Mouse (Mus musculus) forebrain, postnatal 0 days (tissue): ENCODE measurements around the gene Mesp1. TPM values are rescaled to one million over a fixed set of nuclear protein-coding genes. Genes with fewer than 3 reads are reported as not detected.

Experiments used
- ATAC-seq: fragments of 200-750 bp; cut with Nextera tagmentation; 2 replicates; pipeline ENCODE4 v1.8.0; 2017; ENCODE audit warnings: mild to moderate bottlenecking, moderate library complexity
- DNase-seq: peaks from one replicate; pipeline ENCODE4 v3.0.0-alpha.2; 2015
- H3K27ac ChIP-seq: fragments of 300-500 bp; sonication (generic); 2 replicates; pipeline ENCODE4 v1.5.1; 2014; ENCODE audit warnings: low read depth, mild to moderate bottlenecking, antibody characterized with exemption, low read length, moderate library complexity, mixed read lengths
- H3K27me3 ChIP-seq: fragments of 300-500 bp; sonication (generic); 2 replicates; pipeline ENCODE4 v1.6.1; 2014; ENCODE audit warnings: mild to moderate bottlenecking, low read length, mixed read lengths; ENCODE audit not compliant: insufficient read depth
- H3K36me3 ChIP-seq: fragments of 300-500 bp; sonication (generic); 2 replicates; pipeline ENCODE4 v1.6.1; 2014; ENCODE audit warnings: mild to moderate bottlenecking, moderate library complexity; ENCODE audit not compliant: insufficient read depth
- H3K4me1 ChIP-seq: fragments of 300-500 bp; sonication (generic); 2 replicates; pipeline ENCODE4 v1.6.1; 2014; ENCODE audit warnings: antibody characterized with exemption; ENCODE audit not compliant: insufficient read depth
- H3K4me2 ChIP-seq: fragments of 300-500 bp; sonication (generic); 2 replicates; pipeline ENCODE4 v1.6.1; 2014; ENCODE audit warnings: low read depth, mild to moderate bottlenecking, moderate library complexity
- H3K4me3 ChIP-seq: fragments of 300-500 bp; sonication (generic); 2 replicates; pipeline ENCODE4 v1.5.1; 2014; ENCODE audit warnings: low read depth, low read length, mixed read lengths
- H3K9ac ChIP-seq: fragments of 300-500 bp; sonication (generic); 2 replicates; pipeline ENCODE4 v1.6.1; 2014; ENCODE audit warnings: mild to moderate bottlenecking
- H3K9me3 ChIP-seq: fragments of 300-500 bp; sonication (generic); 2 replicates; pipeline ENCODE4 v1.6.1; 2016; ENCODE audit warnings: low read length
- CTCF ChIP-seq: sonication (generic); IDR thresholded peaks from 2 replicates; pipeline ENCODE4 v1.5.1; 2016; ENCODE audit warnings: antibody characterized with exemption, control low read depth, low read depth
- WGBS: fragments of 180-500 bp; shearing (Covaris S2); extraction: QIAGEN DNeasy Blood & Tissue Kit; methylation state at CpG from one replicate; pipeline ENCODE4 v1.1.7; 2014; 5-methylcytosine and 5-hydroxymethylcytosine counted together
- polyA plus RNA-seq: library from polyadenylated mRNA; unstranded; fragments of >200 nt; fragmentation: Nextera tagmentation; extraction: Ambion mirVana; gene quantifications from 2 replicates; pipeline ENCODE4 v1.2.1, GENCODE M21; 2015
- total RNA-seq: library from RNA; depleted of rRNA; stranded (reverse); fragments of >200 nt; gene quantifications from 2 replicates; pipeline ENCODE4 v1.2.3, GENCODE M21; 2014; rRNA removed

Gene Mesp1
- total and polyA plus RNA-seq, 2 experiments from 2014 or later, result 1.1 to 1.6 TPM

DNA sequence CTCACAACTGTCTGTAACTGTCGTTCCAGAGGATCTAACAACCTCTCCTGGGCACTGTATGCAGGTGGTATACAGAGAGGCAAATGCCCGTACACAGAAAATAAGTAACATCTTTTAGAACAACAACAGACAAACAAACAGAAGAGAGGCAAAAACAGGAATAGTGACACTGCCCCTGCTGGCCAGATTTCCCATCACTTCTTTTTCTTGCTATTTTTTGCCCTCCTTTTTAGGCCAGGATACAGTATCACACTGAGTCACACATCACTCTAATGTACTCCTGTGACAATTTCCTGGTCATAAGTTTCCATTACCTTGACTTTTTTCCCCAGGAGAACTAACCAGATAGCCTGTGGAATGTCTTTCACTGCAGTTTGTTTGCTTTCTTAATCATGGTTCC, 37.3 kb downstream of the Mesp1 start:
- Histone ChIP-seq H3K4me2 (no peak overlapping the region), H3K27me3 (no peaks in the 10 kb centered on the region), H3K36me3 (no peaks in the 10 kb centered on the region), H3K27ac (no peak overlapping the region), H3K9ac (no peak overlapping the region), H3K4me1 (no peaks in the 10 kb centered on the region), H3K9me3 (no peaks in the 10 kb centered on the region), H3K4me3 (no peak overlapping the region)
- no peak for ATAC-seq
- WGBS, result 43% methylated on average over 2 of the region's 2 CpGs
- DNase-seq, result no peak
- 0 out of 2 replicates have a peak, but pooled peaks have one; percentile 18 for TF ChIP-seq CTCF

- no peaks in the 10 kb centered on the region for H3K36me3 ChIP-seq
- H3K4me2 ChIP-seq, result no peak overlapping the region
- no peak overlapping the region for H3K27ac ChIP-seq
- H3K27me3 ChIP-seq, result no peaks in the 10 kb centered on the region
- DNase-seq (no peak), ATAC-seq (no peak)
- H3K4me1 ChIP-seq, result no peaks in the 10 kb centered on the region
- no peaks in the 10 kb centered on the region for H3K9me3 ChIP-seq
- H3K9ac ChIP-seq, result no peak overlapping the region
- no peak for TF ChIP-seq CTCF
- WGBS, result 87% methylated on average over 6 of the region's 6 CpGs
- H3K4me3 ChIP-seq, result no peak overlapping the region
Measured at GRCm38 (mm10) chr7:79749511-79749910, 44.1 kb downstream of the Mesp1 start.

DNA sequence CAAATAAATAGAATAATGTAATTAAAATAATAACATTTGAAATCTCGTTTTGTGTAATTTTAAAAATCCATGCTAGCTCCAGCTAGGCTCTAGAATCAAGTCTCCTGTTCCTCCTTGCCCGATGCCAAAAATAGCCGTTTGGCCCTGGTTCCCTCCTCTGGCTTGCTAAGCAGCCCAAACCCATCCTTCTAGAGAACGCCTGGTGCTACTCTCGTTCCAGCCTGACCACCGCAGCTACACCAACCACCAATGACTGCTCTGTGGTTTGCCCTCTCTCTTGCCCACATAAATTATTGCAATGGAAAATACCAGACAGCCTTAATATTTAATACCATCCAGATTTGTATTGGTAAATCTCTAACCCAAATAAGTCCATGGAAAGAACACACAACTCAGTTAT, 45.9 kb downstream of the Mesp1 start:
- DNase-seq (no peak), ATAC-seq (no peak)
- no peak for TF ChIP-seq CTCF
- Histone ChIP-seq H3K27me3 (no peaks in the 10 kb centered on the region), H3K36me3 (no peaks in the 10 kb centered on the region), H3K4me3 (no peak overlapping the region), H3K4me1 (peaks cover 6% of the 10 kb centered on the region), H3K4me2 (no peak overlapping the region), H3K27ac (no peak overlapping the region), H3K9ac (no peak overlapping the region), H3K9me3 (no peaks in the 10 kb centered on the region)
- 88% methylated on average over 6 of the region's 6 CpGs for WGBS

DNA sequence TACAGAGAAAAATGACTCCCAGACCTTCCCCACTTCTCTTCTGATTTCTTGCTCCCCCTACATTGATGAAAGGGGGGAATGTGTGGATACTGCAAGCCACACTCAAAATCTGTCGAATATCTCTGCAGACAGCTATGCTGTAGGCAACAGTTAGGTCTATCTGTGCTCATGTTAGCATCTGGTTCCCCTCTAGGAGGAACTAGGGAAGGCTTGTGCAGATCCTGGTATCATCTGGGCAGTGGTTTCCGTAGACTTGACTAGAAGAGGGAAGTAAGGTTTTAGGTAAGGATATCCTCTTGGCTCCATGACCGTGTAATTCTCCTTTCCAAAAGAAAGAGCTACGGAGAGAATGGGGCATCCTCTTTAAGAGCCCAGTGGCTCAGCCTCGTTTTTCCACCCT, 49.0 kb downstream of the Mesp1 start:
- Histone ChIP-seq H3K4me1 (peaks cover 6% of the 10 kb centered on the region), H3K9me3 (no peaks in the 10 kb centered on the region), H3K9ac (no peak overlapping the region), H3K27ac (no peak overlapping the region), H3K27me3 (no peaks in the 10 kb centered on the region), H3K4me3 (no peak overlapping the region), H3K36me3 (no peaks in the 10 kb centered on the region), H3K4me2 (no peak overlapping the region)
- DNase-seq (no peak), ATAC-seq (no peak)
- no peak for TF ChIP-seq CTCF
- WGBS, result 78% methylated on average over 5 of the region's 5 CpGs

DNA sequence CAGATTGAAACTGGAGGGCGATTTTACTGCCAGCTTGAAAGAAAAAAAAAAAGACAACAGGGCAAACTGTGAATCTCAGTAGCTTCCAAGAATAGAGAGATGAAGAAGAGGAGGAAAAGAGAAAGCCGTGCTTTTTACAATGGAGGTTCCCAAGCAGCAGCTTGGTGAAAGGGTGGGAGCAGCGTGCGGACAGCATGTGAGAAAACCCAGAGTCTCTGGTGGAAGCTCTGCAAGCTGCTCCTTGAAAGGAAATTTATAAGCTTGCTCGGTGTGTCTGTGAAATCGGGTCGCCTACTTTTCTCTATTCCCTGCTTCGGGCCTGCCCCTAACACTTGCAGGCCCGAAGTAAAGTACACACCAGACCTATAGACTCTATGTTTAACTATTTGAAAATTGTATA, 49.5 kb downstream of the Mesp1 start:
- Histone ChIP-seq H3K9ac (no peak overlapping the region), H3K4me1 (peaks cover 6% of the 10 kb centered on the region), H3K27me3 (no peaks in the 10 kb centered on the region), H3K4me3 (no peak overlapping the region), H3K36me3 (0 out of 2 replicates have a peak, but pooled peaks cover 3% of the 10 kb centered on the region), H3K4me2 (no peak overlapping the region), H3K9me3 (no peaks in the 10 kb centered on the region), H3K27ac (no peak overlapping the region)
- 93% methylated on average over 9 of the region's 9 CpGs for WGBS
- TF ChIP-seq CTCF, result no peak
- ATAC-seq, result no peak
- no peak for DNase-seq

DNA sequence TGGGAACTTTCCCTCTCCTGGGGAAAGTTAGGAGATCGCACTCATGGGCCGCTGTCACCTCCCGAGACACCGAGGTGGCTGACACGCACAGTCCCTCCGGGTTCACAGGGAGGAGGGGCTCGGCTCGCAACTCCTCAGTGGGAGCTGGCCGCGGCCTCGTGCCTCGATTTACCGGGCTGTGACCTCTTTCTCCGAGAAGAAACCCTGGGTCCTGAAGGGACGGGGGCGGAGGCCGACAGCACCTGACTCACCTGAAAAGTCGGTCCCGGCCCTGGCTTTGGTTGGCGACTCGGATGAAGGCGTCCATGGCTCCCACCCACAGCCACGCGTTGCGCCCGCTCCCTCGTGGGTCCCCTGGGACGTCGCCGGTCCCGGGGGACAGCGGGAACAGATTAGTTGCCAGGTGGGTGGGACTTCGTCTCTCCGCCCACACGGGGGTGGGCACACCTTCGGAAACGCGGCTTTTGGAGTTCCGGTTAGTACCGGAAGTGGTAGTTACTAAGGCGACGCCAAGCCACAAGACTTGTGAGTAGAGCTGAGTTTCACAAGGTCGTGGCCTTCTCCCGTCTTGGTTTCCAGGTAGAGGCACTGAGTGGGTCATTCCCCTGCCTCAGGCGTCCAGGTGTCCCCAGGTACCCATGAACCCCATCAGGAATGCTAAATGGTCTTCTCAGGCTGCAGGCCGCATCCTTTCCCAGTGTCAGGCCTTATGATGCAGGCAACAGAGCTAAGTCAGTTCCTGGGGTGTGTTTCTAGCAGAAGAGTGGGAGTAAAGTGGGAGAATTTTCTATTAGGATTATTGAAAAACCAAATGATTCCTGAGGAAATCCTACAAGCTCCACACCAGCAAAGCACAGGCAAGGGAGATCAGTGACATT, 50.7 kb downstream of the Mesp1 start, which contains the start of the genes Pex11a and Wdr93:
Gene Pex11a (minus strand): TSS at position 473 of the 878 bp plus-strand sequence.
Gene Wdr93 (plus strand): TSS at position 505 of the 878 bp plus-strand sequence.
- Histone ChIP-seq H3K4me3 (peak within 1 kb of the TSS; percentile 58), H3K27ac (no peak within 1 kb of the TSS), H3K9me3 (no peaks in the 10 kb centered on the region), H3K36me3 (0 out of 2 replicates have a peak, but pooled peaks cover 3% of the 10 kb centered on the region), H3K27me3 (no peaks in the 10 kb centered on the region), H3K9ac (peak within 1 kb of the TSS; percentile 57), H3K4me2 (peak within 1 kb of the TSS; percentile 96), H3K4me1 (peaks cover 6% of the 10 kb centered on the region)
- ATAC-seq, result peak; percentile 94
- no peak for TF ChIP-seq CTCF
- peak; percentile 88 for DNase-seq
- WGBS, result 4% methylated on average over 46 of the region's 46 CpGs

DNA sequence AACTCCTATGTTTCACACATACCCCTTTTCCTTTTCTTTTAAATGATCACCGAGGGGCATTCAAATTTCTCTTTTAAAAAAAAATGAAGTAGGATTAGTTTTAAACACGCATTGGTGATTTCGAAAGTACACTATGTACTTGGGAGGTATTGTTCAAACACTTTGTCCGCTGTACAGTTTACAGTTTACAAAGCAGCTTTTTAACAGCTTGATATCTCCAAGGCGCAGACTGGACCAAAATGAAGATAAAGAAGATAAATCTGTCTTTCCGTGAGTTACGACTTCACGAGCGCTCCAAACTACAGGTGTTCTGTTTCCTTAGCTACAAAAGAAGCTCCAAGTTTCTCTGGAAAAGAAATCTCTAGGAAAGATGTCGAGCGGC, 51.3 kb downstream of the Mesp1 start:
- Histone ChIP-seq H3K4me1 (peaks cover 6% of the 10 kb centered on the region), H3K36me3 (peaks cover 8% of the 10 kb centered on the region; the same call in 1 of the 2 replicates), H3K4me3 (peak overlapping the region; percentile 58), H3K27me3 (no peaks in the 10 kb centered on the region), H3K27ac (no peak overlapping the region), H3K9ac (peak overlapping the region; percentile 57), H3K9me3 (no peaks in the 10 kb centered on the region), H3K4me2 (peak overlapping the region; percentile 96)
- no peak for DNase-seq
- ATAC-seq, result no peak
- no peak for TF ChIP-seq CTCF
- 18% methylated on average over 11 of the region's 11 CpGs for WGBS

Other genes with a start within 250 kb of the Mesp1 start
- 2.0 TPM in 2 replicates for gene Rhcg, start 176.1 kb downstream of the Mesp1 start, total RNA-seq
- 2.9 and 4.3 TPM in 2 replicates for gene Rhcg, start 176.1 kb downstream of the Mesp1 start, polyA plus RNA-seq
- gene Ticrr, start 133.6 kb downstream of the Mesp1 start, total RNA-seq, result 1.1 and 1.8 TPM in 2 replicates
- 0.50 and 1.2 TPM in 2 replicates for gene Ticrr, start 133.6 kb downstream of the Mesp1 start, polyA plus RNA-seq
- gene Kif7, start 78.1 kb downstream of the Mesp1 start, total RNA-seq, result 5.7 and 6.4 TPM in 2 replicates
- gene Kif7, start 78.1 kb downstream of the Mesp1 start, polyA plus RNA-seq, result 1.4 and 2.0 TPM in 2 replicates
- 0.31 TPM in 1 of 2 replicates, not detected in the other for gene Plin1, start 60.9 kb downstream of the Mesp1 start, total RNA-seq
- gene Plin1, start 60.9 kb downstream of the Mesp1 start, polyA plus RNA-seq, result 0.21 TPM in 1 of 2 replicates, not detected in the other
- gene Pex11a, start 50.7 kb downstream of the Mesp1 start, total RNA-seq, result 1.3 and 2.1 TPM in 2 replicates
- 16.9 and 17.3 TPM in 2 replicates for gene Pex11a, start 50.7 kb downstream of the Mesp1 start, polyA plus RNA-seq
- gene Wdr93, start 50.6 kb downstream of the Mesp1 start, total RNA-seq, result 0.46 and 0.86 TPM in 2 replicates
- 0.29 and 0.81 TPM in 2 replicates for gene Wdr93, start 50.6 kb downstream of the Mesp1 start, polyA plus RNA-seq
- 0.77 and 1.00 TPM in 2 replicates for gene Mesp2, start 16.9 kb upstream of the Mesp1 start, total RNA-seq
- 2.1 TPM in 2 replicates for gene Mesp2, start 16.9 kb upstream of the Mesp1 start, polyA plus RNA-seq
- 3.4 and 5.8 TPM in 2 replicates for gene Anpep, start 67.3 kb upstream of the Mesp1 start, total RNA-seq
- gene Anpep, start 67.3 kb upstream of the Mesp1 start, polyA plus RNA-seq, result 3.7 and 4.7 TPM in 2 replicates
- 32.1 and 38.0 TPM in 2 replicates for gene Ap3s2, start 126.9 kb upstream of the Mesp1 start, total RNA-seq
- gene Ap3s2, start 126.9 kb upstream of the Mesp1 start, polyA plus RNA-seq, result 36.7 and 39.0 TPM in 2 replicates
- gene Arpin, start 141.6 kb upstream of the Mesp1 start, total RNA-seq, result 19.5 and 22.8 TPM in 2 replicates
- gene Arpin, start 141.6 kb upstream of the Mesp1 start, polyA plus RNA-seq, result 10.5 and 12.5 TPM in 2 replicates
- 22.5 and 30.6 TPM in 2 replicates for gene Zfp710, start 231.0 kb upstream of the Mesp1 start, total RNA-seq
- gene Zfp710, start 231.0 kb upstream of the Mesp1 start, polyA plus RNA-seq, result 9.6 and 12.3 TPM in 2 replicates